In genomic region chr2:167959996-167960395, GRCm38 (mm10) we compare ENCODE assay signal across 13 mouse cellular contexts. TPM values are rescaled to one million over a fixed set of nuclear protein-coding genes. Genes with fewer than 3 reads are reported as not detected.
DNase-seq lines count a peak whose midpoint lies in the region; ATAC-seq and TF ChIP-seq lines count a peak whose summit lies in the region.
"Had no signal": no experiment of that assay in that cellular context is flagged by ENCODE, and none has a peak within 500 bp of the region (broad histone marks: within the 10 kb centered on the region; RNA-seq: fewer than 3 reads in every experiment).

No protein-coding gene starts in this region.

- intact Hi-C loops in gastrocnemius, adult 2 months (cut with DNase I), result no loop called here

- 0 out of 2 replicates have a peak, but pooled peaks have one; percentile 52 for ATAC-seq in kidney, embryonic 15.5 days (replicated peaks; ENCODE audit: low FRiP score)
- no peak for ATAC-seq in midbrain, embryonic 11.5 days (ENCODE audit: low FRiP score)

- no peak for TF ChIP-seq CTCF in gastrocnemius, adult 2 months (IDR thresholded peaks at IDR 0.05)
- TF ChIP-seq CTCF in MEL (IDR thresholded peaks at IDR 0.05 in 2 of 3, conservative IDR thresholded peaks at IDR 0.05 in 1 of 3; ENCODE audit: control insufficient read depth in 1 of 3, insufficient read depth in 1 of 3, low read depth in 2 of 3, low read length in 3 of 3, poor library complexity in 1 of 3, severe bottlenecking in 1 of 3), result no peak

- H3K9ac ChIP-seq in kidney, embryonic 15.5 days, result no peak overlapping the region
- H3K9ac ChIP-seq in MEL (ENCODE audit: control insufficient read depth, low read depth, low read length, poor library complexity, severe bottlenecking), result no peak overlapping the region
- no peak overlapping the region for H3K9ac ChIP-seq in midbrain, embryonic 11.5 days (ENCODE audit: low read length)
- H3K9ac ChIP-seq: limb, embryonic 13.5 days had no signal

- TF ChIP-seq RAD21 in MEL (IDR thresholded peaks at IDR 0.05; ENCODE audit: low read depth, low read length), result no peak

- peak overlapping the region; percentile 67 for H3K27ac ChIP-seq in gastrocnemius, adult 2 months
- H3K27ac ChIP-seq in kidney, embryonic 15.5 days, result 0 out of 2 replicates have a peak overlapping the region, but pooled peaks have one; percentile 19
- no peak overlapping the region for H3K27ac ChIP-seq in MEL (ENCODE audit: control insufficient read depth, low read depth, low read length)
- peak overlapping the region; percentile 94 for H3K27ac ChIP-seq in macrophage
- H3K27ac ChIP-seq in midbrain, embryonic 11.5 days (ENCODE audit: low read depth, low read length), result no peak overlapping the region
- H3K27ac ChIP-seq: limb, embryonic 13.5 days; midbrain, embryonic 10.5 days had no signal

- no peak for TF ChIP-seq POLR2A in MEL (IDR thresholded peaks at IDR 0.05; ENCODE audit: control insufficient read depth in 1 of 2, insufficient read depth in 1 of 2, low read depth in 1 of 2, low read length in 2 of 2, poor library complexity in 1 of 2)

- TF ChIP-seq EP300 in MEL (IDR thresholded peaks at IDR 0.05; ENCODE audit: low read depth in 1 of 2, low read length in 2 of 2), result no peak

- H3K4me2 ChIP-seq in kidney, embryonic 15.5 days, result no peak overlapping the region
- no peak overlapping the region for H3K4me2 ChIP-seq in midbrain, embryonic 11.5 days
- H3K4me2 ChIP-seq: limb, embryonic 13.5 days had no signal

- peaks cover 28% of the 10 kb centered on the region for H3K4me1 ChIP-seq in kidney, embryonic 15.5 days
- peaks cover 4 to 7% of the 10 kb centered on the region in 2 experiments; a peak in 2 of 4 replicates for H3K4me1 ChIP-seq in MEL (ENCODE audit: control insufficient read depth in 1 of 2, insufficient read depth in 2 of 2, low read length in 2 of 2)
- no peaks in the 10 kb centered on the region for H3K4me1 ChIP-seq in midbrain, embryonic 11.5 days (ENCODE audit: control insufficient read depth, insufficient read depth, low read length)

- H3K36me3 ChIP-seq in kidney, embryonic 15.5 days, result peaks cover 15% of the 10 kb centered on the region
- H3K36me3 ChIP-seq in MEL (ENCODE audit: control insufficient read depth in 1 of 2, insufficient read depth in 2 of 2, low read length in 2 of 2) (peaks cover 0 to 2% of the 10 kb centered on the region in 2 experiments; a peak in 3 of 4 replicates), macrophage (ENCODE audit: inconsistent target) (peaks cover 21% of the 10 kb centered on the region)
- H3K36me3 ChIP-seq in midbrain, embryonic 11.5 days (ENCODE audit: control insufficient read depth, insufficient read depth, low read length), result peaks cover 2% of the 10 kb centered on the region; the same call in 1 of the 2 replicates

- H3K79me2 ChIP-seq in MEL (ENCODE audit: control insufficient read depth, insufficient read depth, low read length, poor library complexity) (0 out of 2 replicates have a peak, but pooled peaks cover 3% of the 10 kb centered on the region), macrophage (ENCODE audit: inconsistent target) (peaks cover 92% of the 10 kb centered on the region)

- H3K4me3 ChIP-seq in gastrocnemius, adult 2 months, result no peak overlapping the region
- no peak overlapping the region for H3K4me3 ChIP-seq in kidney, embryonic 15.5 days (replicated peaks)
- H3K4me3 ChIP-seq in MEL (ENCODE audit: control insufficient read depth in 1 of 2, insufficient read depth in 1 of 2, low read depth in 2 of 2, low read length in 2 of 2) (no peak overlapping the region), macrophage (ENCODE audit: inconsistent target) (no peak overlapping the region)
- no peak overlapping the region for H3K4me3 ChIP-seq in midbrain, embryonic 11.5 days (ENCODE audit: low read depth, low read length)
- H3K4me3 ChIP-seq: limb, embryonic 13.5 days; midbrain, embryonic 10.5 days had no signal

- H3K27me3 ChIP-seq in kidney, embryonic 15.5 days, result no peaks in the 10 kb centered on the region
- H3K27me3 ChIP-seq in MEL (ENCODE audit: control insufficient read depth in 1 of 2, insufficient read depth in 2 of 2, low read length in 2 of 2), result no peaks in the 10 kb centered on the region
- H3K27me3 ChIP-seq in midbrain, embryonic 11.5 days (ENCODE audit: control insufficient read depth, insufficient read depth, low read length), result no peaks in the 10 kb centered on the region
- H3K27me3 ChIP-seq: limb, embryonic 13.5 days had no signal

- 42% methylated on average over 7 of the region's 7 CpGs for WGBS in kidney, embryonic 15.5 days
- 23% methylated on average over 7 of the region's 7 CpGs for WGBS in macrophage (ENCODE audit: missing documents)
- WGBS in midbrain, embryonic 11.5 days, result 80% methylated on average over 7 of the region's 7 CpGs

- DNase-seq in gastrocnemius, adult 2 months, result no peak
- no peak for DNase-seq in gastrocnemius, adult 8-10 months (ENCODE audit: low spot score in 2 of 2)
- DNase-seq in kidney, postnatal 10 days, result no peak
- peak; percentile 13 for DNase-seq in MEL (ENCODE audit: low read depth, low spot score)
- no peak for DNase-seq in midbrain, embryonic 11.5 days (ENCODE audit: low spot score, missing footprints)
- no peak for DNase-seq in frontal cortex, adult 2 months (ENCODE audit: extremely low spot score in 1 of 2, low spot score in 1 of 2)
- DNase-seq: adrenal gland, adult 8-10 months; cerebellum, adult 11-12 months; gastrocnemius, postnatal 10 days had no signal

- H3K9me3 ChIP-seq in kidney, embryonic 15.5 days (replicated peaks), result no peaks in the 10 kb centered on the region
- H3K9me3 ChIP-seq in MEL (replicated peaks; ENCODE audit: insufficient read depth, low read length), result no peaks in the 10 kb centered on the region
- no peaks in the 10 kb centered on the region for H3K9me3 ChIP-seq in midbrain, embryonic 11.5 days (ENCODE audit: control insufficient read depth, low read length)
- H3K9me3 ChIP-seq: limb, embryonic 13.5 days; midbrain, embryonic 10.5 days had no signal

TF ChIP-seq in MEL, 35 proteins besides CTCF, POLR2A, EP300 and RAD21:
- 0 out of 2 replicates have a peak, but pooled peaks have one; percentile 11 for TF ChIP-seq ELF1 (IDR thresholded peaks at IDR 0.05; ENCODE audit: low read depth, low read length)
- TF ChIP-seq ETS1 (IDR thresholded peaks at IDR 0.05; ENCODE audit: low read depth, low read length), result peak; percentile 65
- no peak for TF ChIP-seq E2F4 (IDR thresholded peaks at IDR 0.05; ENCODE audit: borderline replicate concordance, low read depth, low read length)

RNA-seq across cellular contexts. Expression of gene Ptpn1, which starts 28.1 kb away (rescaled TPM):
- 10 to 100 TPM; 15.4 to 19.6 TPM for total RNA-seq in gastrocnemius, adult 2 months (2021)
- total RNA-seq in gastrocnemius, adult 8-10 months (2022), result 10 to 100 TPM; 10.6 to 16.5 (median 14.9) TPM
- 57.4 and 71.2 TPM in 2 replicates for polyA plus RNA-seq in kidney, embryonic 15.5 days (2015; fragmentation: Nextera tagmentation; extraction: Ambion mirVana)
- total RNA-seq in MEL (2012; rRNA removed), result 55.3 and 55.9 TPM in 2 replicates
- 10 to 100 TPM in 1 of 2 experiments, not detected in 1; 62.9 TPM for polyA plus RNA-seq in MEL (2012; ENCODE audit: insufficient read depth in 1 of 2, insufficient read length in 2 of 2, low read depth in 1 of 2, low replicate concordance in 2 of 2, missing spikeins in 1 of 2)
- total RNA-seq in macrophage (2018; cell fraction: chromatin; rRNA removed), result 100 to 1,000 TPM in 24 of 26 experiments, 10 to 100 TPM in 2; 74.2 to 281 (median 160) TPM
- total RNA-seq in macrophage (2018; cell fraction: cytosol; rRNA removed), result 100 to 1,000 TPM in 25 of 26 experiments, 10 to 100 TPM in 1; 88.0 to 169 (median 121) TPM
- total RNA-seq in macrophage (2018; cell fraction: nucleus; rRNA removed), result 100 to 1,000 TPM in 23 of 26 experiments, 10 to 100 TPM in 3; 68.9 to 253 (median 154) TPM
- polyA plus RNA-seq in macrophage (2018), result 78.9 to 381 TPM (median 119 TPM) in 3 replicates
- polyA plus RNA-seq in midbrain, embryonic 11.5 days (2014; fragmentation: Nextera tagmentation; extraction: Ambion mirVana), result 89.8 and 92.6 TPM in 2 replicates
- 45.7 and 45.8 TPM in 2 replicates for polyA plus RNA-seq in frontal cortex, adult 2 months (2012; rRNA removed)

RNA-seq across cellular contexts. Expression of gene Ripor3, which starts 50.4 kb away (rescaled TPM):
- under 1 TPM; 0.20 to 0.33 TPM for total RNA-seq in gastrocnemius, adult 2 months (2021)
- under 1 TPM in 2 of 4 experiments, not detected in 2; 0.39 to 0.41 TPM for total RNA-seq in gastrocnemius, adult 8-10 months (2022)
- polyA plus RNA-seq in kidney, embryonic 15.5 days (2015; fragmentation: Nextera tagmentation; extraction: Ambion mirVana), result 1.6 and 1.9 TPM in 2 replicates
- total RNA-seq in MEL (2012; rRNA removed), result not detected in 2 replicates
- polyA plus RNA-seq in MEL (2012; ENCODE audit: insufficient read depth in 1 of 2, insufficient read length in 2 of 2, low read depth in 1 of 2, low replicate concordance in 2 of 2, missing spikeins in 1 of 2), result not detected
- under 1 TPM in 11 of 26 experiments, not detected in 15; 0.25 to 0.81 (median 0.48) TPM for total RNA-seq in macrophage (2018; cell fraction: chromatin; rRNA removed)
- under 1 TPM in 6 of 26 experiments, not detected in 20; 0.03 to 0.11 (median 0.07) TPM for total RNA-seq in macrophage (2018; cell fraction: cytosol; rRNA removed)
- under 1 TPM in 6 of 26 experiments, not detected in 20; 0.14 to 0.75 (median 0.28) TPM for total RNA-seq in macrophage (2018; cell fraction: nucleus; rRNA removed)
- not detected in 3 replicates for polyA plus RNA-seq in macrophage (2018)
- polyA plus RNA-seq in midbrain, embryonic 11.5 days (2014; fragmentation: Nextera tagmentation; extraction: Ambion mirVana), result 0.57 and 0.75 TPM in 2 replicates
- 1.2 and 1.3 TPM in 2 replicates for polyA plus RNA-seq in frontal cortex, adult 2 months (2012; rRNA removed)

Comparison
In these comparisons a context has a peak if more than half of its experiments do, and no peak if none do; other contexts are left out.
1. H3K27ac ChIP-seq: peak in gastrocnemius, adult 2 months (single experiment), kidney, embryonic 15.5 days (single experiment) and macrophage (single experiment); none in MEL (single experiment) and midbrain, embryonic 11.5 days (single experiment).